Mouse (Mus musculus) limb, embryonic 14.5 days (tissue): ENCODE results near the gene Trim46. TPM values are rescaled to one million over a fixed set of nuclear protein-coding genes. Genes with fewer than 3 reads are reported as not detected.

ENCODE experiments used
- ATAC-seq: fragments of 200-750 bp; cut with Nextera tagmentation; 2 replicates; pipeline ENCODE4 v1.8.0; 2017; ENCODE audit warnings: low read depth, moderate number of reproducible peaks, moderate TSS enrichment; ENCODE audit not compliant: low FRiP score
- DNase-seq: peaks from one replicate; pipeline ENCODE4 v3.0.0-alpha.2; 2015; ENCODE audit warnings: low spot score
- H3K27ac ChIP-seq: fragments of 300-500 bp; sonication (generic); replicated peaks from 2 replicates; pipeline ENCODE4 v1.5.1; 2014; ENCODE audit warnings: low read depth, mild to moderate bottlenecking, low read length, moderate library complexity, mixed read lengths
- H3K27me3 ChIP-seq: fragments of 300-500 bp; sonication (generic); 2 replicates; pipeline ENCODE4 v1.6.1; 2014; ENCODE audit warnings: low read length, mixed read lengths; ENCODE audit not compliant: control insufficient read depth, insufficient read depth
- H3K36me3 ChIP-seq: fragments of 300-500 bp; sonication (generic); 2 replicates; pipeline ENCODE4 v1.6.1; 2014; ENCODE audit warnings: mild to moderate bottlenecking, low read length, moderate library complexity, mixed read lengths; ENCODE audit not compliant: control insufficient read depth, insufficient read depth
- H3K4me1 ChIP-seq: fragments of 300-500 bp; sonication (generic); 2 replicates; pipeline ENCODE4 v1.6.1; 2014; ENCODE audit warnings: antibody characterized with exemption, low read length, mixed read lengths; ENCODE audit not compliant: control insufficient read depth, insufficient read depth
- H3K4me2 ChIP-seq: fragments of 300-500 bp; sonication (generic); replicated peaks from 2 replicates; pipeline ENCODE4 v1.6.1; 2014; ENCODE audit warnings: low read depth, mild to moderate bottlenecking, low read length, moderate library complexity; ENCODE audit not compliant: severe bottlenecking
- H3K4me3 ChIP-seq: fragments of 300-500 bp; sonication (generic); replicated peaks from 2 replicates; pipeline ENCODE4 v1.5.1; 2014; ENCODE audit warnings: low read length
- H3K9ac ChIP-seq: fragments of 300-500 bp; sonication (generic); 2 replicates; pipeline ENCODE4 v1.6.1; 2014; ENCODE audit warnings: mild to moderate bottlenecking, low read depth, low read length, moderate library complexity; ENCODE audit not compliant: severe bottlenecking
- H3K9me3 ChIP-seq: fragments of 300-500 bp; sonication (generic); 2 replicates; pipeline ENCODE4 v1.6.1; 2016; ENCODE audit warnings: low read length; ENCODE audit not compliant: control insufficient read depth
- POLR2A ChIP-seq: fragments of 200-500 bp; IDR thresholded peaks from 2 replicates; pipeline ENCODE4 v1.8.0; 2012; ENCODE audit warnings: inconsistent platforms, mild to moderate bottlenecking, moderate library complexity, borderline replicate concordance; ENCODE audit not compliant: insufficient read depth, insufficient read length; ENCODE audit errors: extremely low read depth
- WGBS: fragments of 180-500 bp; shearing (Covaris S2); extraction: QIAGEN DNeasy Blood & Tissue Kit; methylation state at CpG from one replicate; pipeline ENCODE4 v1.1.7; 2014; 5-methylcytosine and 5-hydroxymethylcytosine counted together
- polyA plus RNA-seq, 2 experiments: library from polyadenylated mRNA; depleted of rRNA in 1 of 2; stranded (reverse) in 1 of 2; unstranded in 1 of 2; fragments of >200 nt; fragmentation: Nextera tagmentation in 1 of 2; extraction: Ambion mirVana in 1 of 2; gene quantifications; 2 replicates each; pipeline versions ENCODE4 v1.2.1 to v1.2.3; 2012 to 2014

The Trim46 gene
- polyA plus RNA-seq, 2 experiments, result 3.9 to 19.0 TPM

- WGBS, result under 1% methylated on average over 20 of the region's 20 CpGs
- Histone ChIP-seq H3K36me3 (peaks cover 19% of the 10 kb centered on the region), H3K27ac (peak overlapping the region; percentile 91), H3K4me1 (peaks cover 22% of the 10 kb centered on the region), H3K4me2 (peak overlapping the region; percentile 72), H3K9me3 (no peaks in the 10 kb centered on the region), H3K9ac (peak overlapping the region; percentile 45; the same call in 1 of the 2 replicates), H3K27me3 (no peaks in the 10 kb centered on the region), H3K4me3 (peak overlapping the region; percentile 39)
- ATAC-seq, result peak; percentile 49
- peak; percentile 84 for DNase-seq
- TF ChIP-seq POLR2A, result no peak
Measured at GRCm38 (mm10) chr3:89228180-89228549, 17.9 kb downstream of the Trim46 start.

- ATAC-seq (peak; percentile 89), DNase-seq (peak; percentile 95)
- peaks cover 26% of the 10 kb centered on the region for H3K36me3 ChIP-seq
- H3K4me2 ChIP-seq, result peak overlapping the region; percentile 72
- H3K4me3 ChIP-seq, result peak overlapping the region; percentile 39
- peaks cover 22% of the 10 kb centered on the region for H3K4me1 ChIP-seq
- 4% methylated on average over 38 of the region's 41 CpGs for WGBS
- TF ChIP-seq POLR2A, result peak; percentile 91; the same call in 1 of the 2 replicates
- H3K27ac ChIP-seq, result peak overlapping the region; percentile 91
- H3K27me3 ChIP-seq, result no peaks in the 10 kb centered on the region
- peak overlapping the region; percentile 45 for H3K9ac ChIP-seq
- no peaks in the 10 kb centered on the region for H3K9me3 ChIP-seq
Measured at GRCm38 (mm10) chr3:89227307-89228179, 18.6 kb downstream of the Trim46 start.

- peak within 1 kb of the TSS; percentile 91 for H3K27ac ChIP-seq
- H3K4me1 ChIP-seq, result peaks cover 22% of the 10 kb centered on the region
- no peaks in the 10 kb centered on the region for H3K9me3 ChIP-seq
- peak within 1 kb of the TSS; percentile 72 for H3K4me2 ChIP-seq
- peak within 1 kb of the TSS; percentile 39 for H3K4me3 ChIP-seq
- no peaks in the 10 kb centered on the region for H3K27me3 ChIP-seq
- DNase-seq (no peak), ATAC-seq (peak; percentile 14; the same call in 1 of the 2 replicates)
- TF ChIP-seq POLR2A, result no peak
- peaks cover 26% of the 10 kb centered on the region for H3K36me3 ChIP-seq
- H3K9ac ChIP-seq, result peak within 1 kb of the TSS; percentile 45
- WGBS, result 6% methylated on average over 19 of the region's 21 CpGs
Measured at GRCm38 (mm10) chr3:89226900-89227299, 19.2 kb downstream of the Trim46 start, which contains the start of gene Mtx1. Gene Mtx1, minus strand, starts transcription at chr3:89227088.

GRCm38 (mm10) chr3:89226361-89226760 is 19.7 kb downstream of the Trim46 start:
- ATAC-seq, result no peak
- Histone ChIP-seq H3K27ac (no peak overlapping the region), H3K4me1 (peaks cover 22% of the 10 kb centered on the region), H3K9me3 (no peaks in the 10 kb centered on the region), H3K9ac (peak overlapping the region; percentile 43; the same call in 1 of the 2 replicates), H3K27me3 (no peaks in the 10 kb centered on the region), H3K4me3 (peak overlapping the region; percentile 39), H3K36me3 (peaks cover 29% of the 10 kb centered on the region), H3K4me2 (peak overlapping the region; percentile 72)
- no peak for DNase-seq
- WGBS, result 37% methylated on average over 11 of the region's 11 CpGs
- no peak for TF ChIP-seq POLR2A

GRCm38 (mm10) chr3:89225918-89226317 is 20.2 kb downstream of the Trim46 start:
- WGBS, result 52% methylated on average over 3 of the region's 4 CpGs
- no peak for TF ChIP-seq POLR2A
- H3K4me1 ChIP-seq, result peaks cover 22% of the 10 kb centered on the region
- 0 out of 2 replicates have a peak overlapping the region, but pooled peaks have one; percentile 2 for H3K9ac ChIP-seq
- peaks cover 32% of the 10 kb centered on the region for H3K36me3 ChIP-seq
- ATAC-seq (no peak), DNase-seq (no peak)
- H3K9me3 ChIP-seq, result no peaks in the 10 kb centered on the region
- no peak overlapping the region for H3K27ac ChIP-seq
- H3K4me3 ChIP-seq, result no peak overlapping the region
- no peaks in the 10 kb centered on the region for H3K27me3 ChIP-seq
- H3K4me2 ChIP-seq, result no peak overlapping the region
